Mouse (Mus musculus): Measurements from ENCODE around the gene Gsc2. TPM values are rescaled to one million over a fixed set of nuclear protein-coding genes. Genes with fewer than 3 reads are reported as not detected.
A peak's percentile ranks its signal among the peaks of the same experiment; 100 is the strongest.

The Gsc2 gene
- polyA plus RNA-seq, 1 experiment from 2014 or later, result not detected

DNA sequence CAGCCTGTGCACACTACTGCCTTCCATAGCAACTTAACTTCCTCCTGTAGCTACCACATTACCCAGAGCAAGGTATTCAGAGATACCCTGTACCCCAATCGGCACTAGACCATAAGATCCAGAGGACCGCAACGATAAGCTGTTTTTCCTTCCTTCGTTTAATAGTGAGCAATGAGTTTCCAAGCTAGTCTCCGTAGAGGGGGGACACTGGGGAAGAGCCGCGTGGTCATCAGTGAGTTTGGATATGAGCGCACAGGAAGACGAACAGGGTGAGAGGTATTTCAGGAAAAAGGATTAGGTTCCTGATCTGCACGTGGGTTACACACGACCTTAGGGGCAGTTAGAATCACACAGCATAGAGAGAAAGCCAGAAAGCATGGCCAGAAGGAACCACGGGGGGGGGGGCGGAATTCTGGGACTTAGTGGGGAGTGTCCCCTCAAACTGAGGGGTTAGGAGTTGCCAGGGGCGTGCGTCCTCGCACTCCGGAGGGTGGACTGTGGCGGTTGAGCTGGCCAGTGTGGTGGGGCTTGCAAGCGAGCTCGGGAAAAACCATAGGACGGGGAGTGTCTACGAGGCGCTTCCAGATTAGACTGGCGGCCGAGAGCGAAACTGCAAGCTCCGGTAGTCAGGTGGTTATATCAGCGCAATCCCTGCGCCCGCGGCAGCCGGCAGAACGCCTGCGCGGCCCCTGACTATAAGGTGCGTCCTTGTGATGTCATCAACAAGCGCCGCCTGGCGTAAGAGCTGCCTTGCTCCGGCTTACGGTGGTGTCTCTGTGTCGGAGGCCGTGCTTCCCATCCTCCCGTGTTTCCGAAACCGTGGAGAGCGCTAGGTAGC, 6.7 kb upstream of the Gsc2 start:
- ATAC-seq (replicated peaks; ENCODE audit: insufficient number of reproducible peaks, insufficient read depth, low FRiP score, low read depth), result peak; percentile 95
- H3K4me2 ChIP-seq, result peak overlapping the region; percentile 90
- H3K27ac ChIP-seq, result peak overlapping the region; percentile 90
- peak overlapping the region; percentile 76 for H3K4me3 ChIP-seq
- no peaks in the 10 kb centered on the region for H3K9me3 ChIP-seq (replicated peaks)
- peaks cover 5% of the 10 kb centered on the region; the same call in 1 of the 2 replicates for H3K36me3 ChIP-seq
- H3K27me3 ChIP-seq, result peaks cover 37% of the 10 kb centered on the region
- peak overlapping the region; percentile 74 for H3K9ac ChIP-seq
- peaks cover 23% of the 10 kb centered on the region for H3K4me1 ChIP-seq (replicated peaks)
- WGBS, result 1% methylated on average over 47 of the region's 47 CpGs

DNA sequence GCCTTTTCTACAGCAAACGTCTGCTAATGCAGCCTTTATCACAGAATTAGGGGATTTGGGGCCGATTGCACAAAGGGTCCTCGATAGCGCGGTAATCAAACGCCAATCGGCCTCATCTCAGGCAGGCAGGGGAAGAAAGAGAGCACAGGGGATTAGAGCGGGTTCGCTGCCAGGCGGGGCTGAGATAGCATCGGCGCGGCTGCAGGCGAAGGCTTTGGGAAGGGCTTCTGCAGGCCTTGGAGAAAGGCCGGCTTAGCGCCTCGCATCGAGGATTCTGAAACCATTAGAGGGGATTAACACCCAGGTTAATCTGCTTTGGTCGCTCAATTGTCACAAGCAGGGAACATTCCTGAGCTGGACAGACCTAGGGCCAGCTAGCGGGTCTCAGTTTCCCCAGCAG, 5.7 kb upstream of the Gsc2 start:
- peaks cover 47% of the 10 kb centered on the region for H3K27me3 ChIP-seq
- WGBS, result 14% methylated on average over 20 of the region's 20 CpGs
- 0 out of 2 replicates have a peak overlapping the region, but pooled peaks have one; percentile 76 for H3K4me3 ChIP-seq

GRCm38 (mm10) chr16:17911052-17911595, 3.7 kb downstream of the Gsc2 start, which contains the start of gene Ess2:
Gene Ess2 (minus strand): TSS chr16:17911348.
- Histone ChIP-seq H3K4me3 (peak within 1 kb of the TSS; percentile 74), H3K9me3 (replicated peaks) (no peaks in the 10 kb centered on the region), H3K9ac (peak within 1 kb of the TSS; percentile 72), H3K27ac (peak within 1 kb of the TSS; percentile 66), H3K4me1 (replicated peaks) (peaks cover 21% of the 10 kb centered on the region), H3K27me3 (peaks cover 46% of the 10 kb centered on the region), H3K36me3 (peaks cover 33% of the 10 kb centered on the region), H3K4me2 (peak within 1 kb of the TSS; percentile 89)
- under 1% methylated on average over 35 of the region's 35 CpGs for WGBS
- ATAC-seq (replicated peaks; ENCODE audit: insufficient number of reproducible peaks, insufficient read depth, low FRiP score, low read depth), result peak; percentile 92

More for the DNA sequence above, 5.7 kb upstream of the Gsc2 start:
- peak overlapping the region; percentile 90 for H3K4me2 ChIP-seq
- peaks cover 2% of the 10 kb centered on the region; the same call in 1 of the 2 replicates for H3K36me3 ChIP-seq
- no peak overlapping the region for H3K27ac ChIP-seq
- ATAC-seq (replicated peaks; ENCODE audit: insufficient number of reproducible peaks, insufficient read depth, low FRiP score, low read depth), result no peak
- peaks cover 22% of the 10 kb centered on the region for H3K4me1 ChIP-seq (replicated peaks)
- H3K9me3 ChIP-seq (replicated peaks), result no peaks in the 10 kb centered on the region
- H3K9ac ChIP-seq, result 0 out of 2 replicates have a peak overlapping the region, but pooled peaks have one; percentile 4

- ATAC-seq (replicated peaks; ENCODE audit: insufficient number of reproducible peaks, insufficient read depth, low FRiP score, low read depth), result no peak
- Histone ChIP-seq H3K4me3 (no peak within 1 kb of the TSS), H3K4me2 (no peak within 1 kb of the TSS), H3K9me3 (replicated peaks) (no peaks in the 10 kb centered on the region), H3K27me3 (no peaks in the 10 kb centered on the region), H3K27ac (no peak within 1 kb of the TSS), H3K9ac (no peak within 1 kb of the TSS), H3K36me3 (peaks cover 47% of the 10 kb centered on the region), H3K4me1 (replicated peaks) (no peaks in the 10 kb centered on the region)
- WGBS, result 88% methylated on average over 14 of the region's 14 CpGs
Observed at GRCm38 (mm10) chr16:17898462-17898861, 16.4 kb downstream of the Gsc2 start, which contains the start of the genes Dgcr2 and Tssk2. Gene Dgcr2 (minus strand): TSS chr16:17898562. Gene Tssk2 (plus strand): TSS chr16:17898637.

DNA sequence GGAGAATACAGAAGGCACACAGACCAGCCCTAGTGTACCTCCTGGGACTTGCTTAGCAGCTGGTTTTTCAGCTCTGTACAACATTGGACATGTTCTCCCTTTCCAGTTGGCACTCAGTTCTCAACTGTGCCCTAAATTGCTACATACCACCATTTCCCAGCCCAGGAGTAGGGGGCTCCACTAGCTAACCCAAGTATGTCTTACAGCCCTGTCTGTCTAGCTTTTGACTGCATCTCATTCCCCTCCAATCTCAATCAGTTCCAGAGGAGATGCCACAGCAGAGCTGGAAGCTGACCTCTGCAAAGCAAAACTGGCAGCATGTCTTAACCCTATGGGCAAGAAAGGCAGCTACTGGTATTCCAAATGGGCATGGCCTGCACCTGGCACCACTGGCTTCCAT, 18.8 kb downstream of the Gsc2 start:
- peaks cover 23% of the 10 kb centered on the region; the same call in 1 of the 2 replicates for H3K36me3 ChIP-seq
- no peak overlapping the region for H3K4me2 ChIP-seq
- no peak overlapping the region for H3K4me3 ChIP-seq
- H3K27me3 ChIP-seq, result no peaks in the 10 kb centered on the region
- no peak for ATAC-seq (replicated peaks; ENCODE audit: insufficient number of reproducible peaks, insufficient read depth, low FRiP score, low read depth)
- H3K9ac ChIP-seq, result no peak overlapping the region
- H3K4me1 ChIP-seq (replicated peaks), result peaks cover 12% of the 10 kb centered on the region
- no peak overlapping the region for H3K27ac ChIP-seq
- no peaks in the 10 kb centered on the region for H3K9me3 ChIP-seq (replicated peaks)

GRCm38 (mm10) chr16:17893923-17894322, 20.9 kb downstream of the Gsc2 start, which contains the start of gene Tssk1:
Gene Tssk1 (plus strand): TSS chr16:17894223.
- H3K36me3 ChIP-seq, result peaks cover 4% of the 10 kb centered on the region; the same call in 1 of the 2 replicates
- ATAC-seq (replicated peaks; ENCODE audit: insufficient number of reproducible peaks, insufficient read depth, low FRiP score, low read depth), result no peak
- no peaks in the 10 kb centered on the region for H3K27me3 ChIP-seq
- peaks cover 28% of the 10 kb centered on the region for H3K4me1 ChIP-seq (replicated peaks)
- no peaks in the 10 kb centered on the region for H3K9me3 ChIP-seq (replicated peaks)
- H3K27ac ChIP-seq, result no peak within 1 kb of the TSS
- no peak within 1 kb of the TSS for H3K4me2 ChIP-seq
- 74% methylated on average over 2 of the region's 2 CpGs for WGBS
- no peak within 1 kb of the TSS for H3K9ac ChIP-seq
- no peak within 1 kb of the TSS for H3K4me3 ChIP-seq

- 37% methylated on average over 3 of the region's 3 CpGs for WGBS
- Histone ChIP-seq H3K4me2 (no peak overlapping the region), H3K4me3 (no peak overlapping the region), H3K4me1 (replicated peaks) (peaks cover 28% of the 10 kb centered on the region), H3K9me3 (replicated peaks) (no peaks in the 10 kb centered on the region), H3K27me3 (no peaks in the 10 kb centered on the region), H3K27ac (peak overlapping the region; percentile 72), H3K36me3 (no peaks in the 10 kb centered on the region), H3K9ac (no peak overlapping the region)
- no peak for ATAC-seq (replicated peaks; ENCODE audit: insufficient number of reproducible peaks, insufficient read depth, low FRiP score, low read depth)
Observed at GRCm38 (mm10) chr16:17892606-17893005, 22.3 kb downstream of the Gsc2 start.

DNA sequence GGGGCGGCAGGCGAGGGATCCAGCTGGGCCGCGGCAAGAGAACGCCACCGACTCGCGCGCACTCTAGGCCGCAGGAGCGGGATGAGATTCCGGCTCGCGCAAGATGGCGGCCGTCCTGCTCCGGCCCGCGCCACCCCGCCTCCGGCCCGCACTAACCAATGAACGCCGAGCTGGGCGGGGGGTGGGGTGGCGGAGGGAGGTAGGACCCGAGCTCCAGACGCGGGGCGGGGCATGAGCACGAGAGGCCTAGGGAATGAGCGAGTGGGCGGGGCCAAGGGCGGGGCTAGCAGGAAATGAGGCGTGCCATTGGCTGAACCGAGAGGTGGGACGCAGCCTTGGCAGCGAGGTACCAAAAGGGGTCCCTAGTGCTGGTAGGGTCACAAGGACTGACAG, 23.3 kb downstream of the Gsc2 start, which contains the start of gene Gm20518:
Gene Gm20518, minus strand, starts transcription at position 105 of the 393 bp plus-strand sequence.
- peak within 1 kb of the TSS; percentile 95 for H3K4me3 ChIP-seq
- peak; percentile 97 for ATAC-seq (replicated peaks; ENCODE audit: insufficient number of reproducible peaks, insufficient read depth, low FRiP score, low read depth)
- H3K4me2 ChIP-seq, result peak within 1 kb of the TSS; percentile 73
- H3K9ac ChIP-seq, result peak within 1 kb of the TSS; percentile 96
- peak within 1 kb of the TSS; percentile 97 for H3K27ac ChIP-seq
- H3K27me3 ChIP-seq, result no peaks in the 10 kb centered on the region
- peaks cover 30% of the 10 kb centered on the region for H3K4me1 ChIP-seq (replicated peaks)
- WGBS, result under 1% methylated on average over 38 of the region's 38 CpGs
- no peaks in the 10 kb centered on the region for H3K9me3 ChIP-seq (replicated peaks)
- no peaks in the 10 kb centered on the region for H3K36me3 ChIP-seq

DNA sequence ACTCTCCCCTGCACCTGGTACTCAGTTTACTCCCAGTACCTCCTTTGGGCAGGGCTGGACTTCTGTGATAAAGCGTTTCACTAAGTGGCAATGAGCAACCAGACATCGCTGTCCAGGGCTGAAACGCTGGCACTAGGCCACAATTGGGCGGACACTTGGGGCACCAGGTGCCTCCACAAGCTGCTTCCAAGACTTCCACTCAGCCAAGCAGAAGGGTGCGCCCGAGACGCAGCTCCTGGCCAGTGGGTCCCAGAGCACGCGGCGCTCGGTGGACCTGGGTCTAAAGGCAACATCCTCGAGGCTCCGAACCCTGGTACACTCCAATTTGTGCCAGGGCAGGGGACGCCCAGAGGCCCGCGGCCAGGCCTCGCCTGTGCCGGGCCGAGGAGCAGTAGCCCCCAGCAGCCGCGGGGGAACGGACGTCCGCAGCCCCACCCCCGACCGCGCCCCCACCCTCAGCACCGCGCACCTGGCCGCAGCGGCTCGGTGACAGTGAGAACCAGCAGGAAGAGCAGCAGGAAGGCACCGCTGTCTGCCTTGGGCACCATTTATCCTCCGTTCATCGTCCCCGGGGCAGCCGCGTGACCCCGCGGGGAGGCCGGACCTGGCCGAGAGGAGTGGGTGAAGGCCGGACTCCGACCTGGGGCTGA, 23.8 kb downstream of the Gsc2 start:
- H3K4me3 ChIP-seq, result peak overlapping the region; percentile 95
- peak; percentile 59 for ATAC-seq (replicated peaks; ENCODE audit: insufficient number of reproducible peaks, insufficient read depth, low FRiP score, low read depth)
- no peaks in the 10 kb centered on the region for H3K27me3 ChIP-seq
- peak overlapping the region; percentile 97 for H3K27ac ChIP-seq
- H3K9ac ChIP-seq, result peak overlapping the region; percentile 96
- H3K9me3 ChIP-seq (replicated peaks), result no peaks in the 10 kb centered on the region
- WGBS, result under 1% methylated on average over 44 of the region's 44 CpGs
- H3K36me3 ChIP-seq, result no peaks in the 10 kb centered on the region
- peaks cover 30% of the 10 kb centered on the region for H3K4me1 ChIP-seq (replicated peaks)
- peak overlapping the region; percentile 73 for H3K4me2 ChIP-seq

DNA sequence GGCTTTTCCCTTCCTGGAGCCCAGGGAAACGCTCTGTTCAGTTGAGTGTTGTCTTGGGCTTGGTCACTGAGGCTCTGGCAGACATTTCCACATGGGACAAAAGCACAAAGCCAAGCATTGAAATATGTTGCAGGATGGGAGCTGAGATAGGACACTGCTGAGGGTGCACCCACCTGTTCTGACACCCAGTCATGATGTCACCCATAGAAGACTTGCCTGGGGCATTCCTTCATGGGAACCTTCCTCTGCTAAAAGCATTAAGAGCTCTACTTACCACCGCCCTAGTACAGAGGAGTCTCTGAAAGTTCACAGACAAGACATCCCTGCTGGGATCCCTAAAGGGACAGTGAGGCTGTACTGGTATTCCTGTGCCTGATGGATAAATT, 24.5 kb downstream of the Gsc2 start:
- ATAC-seq (replicated peaks; ENCODE audit: insufficient number of reproducible peaks, insufficient read depth, low FRiP score, low read depth), result no peak
- Histone ChIP-seq H3K4me2 (peak overlapping the region; percentile 73), H3K9ac (peak overlapping the region; percentile 96), H3K27me3 (no peaks in the 10 kb centered on the region), H3K9me3 (replicated peaks) (no peaks in the 10 kb centered on the region), H3K36me3 (no peaks in the 10 kb centered on the region), H3K4me1 (replicated peaks) (peaks cover 30% of the 10 kb centered on the region), H3K27ac (no peak overlapping the region), H3K4me3 (peak overlapping the region; percentile 95)
- 48% methylated on average over 2 of the region's 2 CpGs for WGBS

Data from heart, embryonic 15.5 days (tissue).